Mouse (Mus musculus): ENCODE results near the gene Gm9958. TPM values are rescaled to one million over a fixed set of nuclear protein-coding genes. Genes with fewer than 3 reads are reported as not detected.

The Gm9958 gene
- polyA plus RNA-seq, 1 experiment: 0.64 TPM

GRCm38 (mm10) chr5:90355824-90356223 is 11.2 kb upstream of the Gm9958 start:
- Histone ChIP-seq H3K4me2 (ENCODE audit: low read depth) (no peak overlapping the region), H3K27me3 (ENCODE audit: control insufficient read depth, insufficient read depth, insufficient read length) (no peaks in the 10 kb centered on the region), H3ac (ENCODE audit: control insufficient read depth, insufficient read length) (no peak overlapping the region), H3K36me3 (ENCODE audit: control insufficient read depth, insufficient read depth) (peaks cover 14% of the 10 kb centered on the region), H3K4me3 (no peak overlapping the region), H3K79me2 (ENCODE audit: control insufficient read depth, insufficient read depth) (peaks cover 100% of the 10 kb centered on the region)
- TF ChIP-seq TCF3 (IDR thresholded peaks at IDR 0.05; ENCODE audit: insufficient read length, low read depth) (no peak), MYOG (IDR thresholded peaks at IDR 0.05; ENCODE audit: control insufficient read depth in 1 of 3, insufficient read depth in 1 of 3, insufficient read length in 2 of 3, low read depth in 2 of 3) (no peak), MYOD1 (IDR thresholded peaks at IDR 0.05; ENCODE audit: control insufficient read depth in 1 of 3, insufficient read length in 2 of 3, low read depth in 2 of 3) (no peak), CEBPB (IDR thresholded peaks at IDR 0.05; ENCODE audit: insufficient read depth, poor library complexity, severe bottlenecking) (no peak), E2F4 (IDR thresholded peaks at IDR 0.05; ENCODE audit: insufficient read depth) (no peak)

- Histone ChIP-seq H3K27me3 (ENCODE audit: control insufficient read depth, insufficient read depth, insufficient read length) (no peaks in the 10 kb centered on the region), H3K4me3 (peak overlapping the region; percentile 99), H3ac (ENCODE audit: control insufficient read depth, insufficient read length) (peak overlapping the region; percentile 98), H3K79me2 (ENCODE audit: control insufficient read depth, insufficient read depth) (peaks cover 73% of the 10 kb centered on the region), H3K4me2 (ENCODE audit: low read depth) (peak overlapping the region; percentile 92), H3K36me3 (ENCODE audit: control insufficient read depth, insufficient read depth) (peaks cover 6% of the 10 kb centered on the region)
- no peak for TF ChIP-seq CEBPB (IDR thresholded peaks at IDR 0.05; ENCODE audit: insufficient read depth, poor library complexity, severe bottlenecking)
- TF ChIP-seq TCF3 (IDR thresholded peaks at IDR 0.05; ENCODE audit: insufficient read length, low read depth): no peak
- TF ChIP-seq USF1 (IDR thresholded peaks at IDR 0.05; ENCODE audit: low read depth): no peak
- no peak for TF ChIP-seq TCF12 (IDR thresholded peaks at IDR 0.05; ENCODE audit: insufficient read depth, poor library complexity, severe bottlenecking)
- TF ChIP-seq POLR2AphosphoS2 (IDR thresholded peaks at IDR 0.05; ENCODE audit: insufficient read length, low read depth): no peak
- TF ChIP-seq POLR2A (IDR thresholded peaks at IDR 0.05; ENCODE audit: insufficient read length, low read depth): no peak
These were observed 2.5 kb upstream of the Gm9958 start for GRCm38 (mm10) chr5:90364526-90364925.

GRCm38 (mm10) chr5:90365141-90365951 is 1.7 kb upstream of the Gm9958 start:
- peak overlapping the region; percentile 99 for H3K4me3 ChIP-seq
- peaks cover 65% of the 10 kb centered on the region for H3K79me2 ChIP-seq (ENCODE audit: control insufficient read depth, insufficient read depth)
- peaks cover 1% of the 10 kb centered on the region for H3K36me3 ChIP-seq (ENCODE audit: control insufficient read depth, insufficient read depth)
- peak; percentile 14 for TF ChIP-seq POLR2A (IDR thresholded peaks at IDR 0.05; ENCODE audit: insufficient read length, low read depth)
- TF ChIP-seq CEBPB (IDR thresholded peaks at IDR 0.05; ENCODE audit: insufficient read depth, poor library complexity, severe bottlenecking): no peak
- no peaks in the 10 kb centered on the region for H3K27me3 ChIP-seq (ENCODE audit: control insufficient read depth, insufficient read depth, insufficient read length)
- H3ac ChIP-seq (ENCODE audit: control insufficient read depth, insufficient read length): peak overlapping the region; percentile 98
- H3K4me2 ChIP-seq (ENCODE audit: low read depth): peak overlapping the region; percentile 92

GRCm38 (mm10) chr5:90366121-90367066 is 610 bp upstream of the Gm9958 start, which contains the start of gene Ankrd17:
TSS of gene Ankrd17 (minus strand) at chr5:90366577.
- no peaks in the 10 kb centered on the region for H3K27me3 ChIP-seq (ENCODE audit: control insufficient read depth, insufficient read depth, insufficient read length)
- H3K4me2 ChIP-seq (ENCODE audit: low read depth): peak within 1 kb of the TSS; percentile 81
- peak within 1 kb of the TSS; percentile 98 for H3ac ChIP-seq (ENCODE audit: control insufficient read depth, insufficient read length)
- H3K36me3 ChIP-seq (ENCODE audit: control insufficient read depth, insufficient read depth): no peaks in the 10 kb centered on the region
- H3K79me2 ChIP-seq (ENCODE audit: control insufficient read depth, insufficient read depth): peaks cover 54% of the 10 kb centered on the region
- peak within 1 kb of the TSS; percentile 99 for H3K4me3 ChIP-seq
- TF ChIP-seq POLR2A (IDR thresholded peaks at IDR 0.05; ENCODE audit: insufficient read length, low read depth): peak; percentile 87
- TF ChIP-seq POLR2AphosphoS2 (IDR thresholded peaks at IDR 0.05; ENCODE audit: insufficient read length, low read depth): peak; percentile 59
- TF ChIP-seq MYOD1 (IDR thresholded peaks at IDR 0.05; ENCODE audit: control insufficient read depth in 1 of 3, insufficient read length in 2 of 3, low read depth in 2 of 3): no peak
- TF ChIP-seq TCF3 (IDR thresholded peaks at IDR 0.05; ENCODE audit: insufficient read length, low read depth): peak; percentile 22

GRCm38 (mm10) chr5:90370401-90370800 is 3.4 kb downstream of the Gm9958 start:
- H3K4me2 ChIP-seq (ENCODE audit: low read depth): no peak overlapping the region
- peaks cover 4% of the 10 kb centered on the region for H3K27me3 ChIP-seq (ENCODE audit: control insufficient read depth, insufficient read depth, insufficient read length)
- no peak for TF ChIP-seq USF1 (IDR thresholded peaks at IDR 0.05; ENCODE audit: low read depth)
- H3ac ChIP-seq (ENCODE audit: control insufficient read depth, insufficient read length): no peak overlapping the region
- H3K4me3 ChIP-seq: no peak overlapping the region
- peaks cover 14% of the 10 kb centered on the region for H3K79me2 ChIP-seq (ENCODE audit: control insufficient read depth, insufficient read depth)
- no peaks in the 10 kb centered on the region for H3K36me3 ChIP-seq (ENCODE audit: control insufficient read depth, insufficient read depth)

- TF ChIP-seq USF1 (IDR thresholded peaks at IDR 0.05; ENCODE audit: low read depth) (no peak), POLR2AphosphoS2 (IDR thresholded peaks at IDR 0.05; ENCODE audit: insufficient read length, low read depth) (no peak), CEBPB (IDR thresholded peaks at IDR 0.05; ENCODE audit: insufficient read depth, poor library complexity, severe bottlenecking) (no peak), MYOG (IDR thresholded peaks at IDR 0.05; ENCODE audit: control insufficient read depth in 1 of 3, insufficient read depth in 1 of 3, insufficient read length in 2 of 3, low read depth in 2 of 3) (no peak), REST (IDR thresholded peaks at IDR 0.05; ENCODE audit: insufficient read depth, insufficient read length) (no peak), TCF3 (IDR thresholded peaks at IDR 0.05; ENCODE audit: insufficient read length, low read depth) (no peak)
- no peaks in the 10 kb centered on the region for H3K79me2 ChIP-seq (ENCODE audit: control insufficient read depth, insufficient read depth)
- H3K4me2 ChIP-seq (ENCODE audit: low read depth): no peak overlapping the region
- no peaks in the 10 kb centered on the region for H3K36me3 ChIP-seq (ENCODE audit: control insufficient read depth, insufficient read depth)
- H3K4me3 ChIP-seq: no peak overlapping the region
- no peak overlapping the region for H3ac ChIP-seq (ENCODE audit: control insufficient read depth, insufficient read length)
- peaks cover 13% of the 10 kb centered on the region for H3K27me3 ChIP-seq (ENCODE audit: control insufficient read depth, insufficient read depth, insufficient read length)
These were observed 6.7 kb downstream of the Gm9958 start for GRCm38 (mm10) chr5:90373708-90374107.

Measured in myocyte (in vitro differentiated cells).